Mouse (Mus musculus): ENCODE measurements around the gene Mindy4b-ps.
"Not testable (repeated sequence)": the region's sequence is repeated elsewhere in the genome, so short reads cannot be mapped to it uniquely, and the experiment has no call there.

Gene Mindy4b-ps

GRCm38 (mm10) chr3:58822211-58822610 is at the start of gene Mindy4b-ps:
Gene Mindy4b-ps, minus strand, starts transcription at chr3:58822311.
- DNase-seq (ENCODE audit: low spot score) = no peak

DNA sequence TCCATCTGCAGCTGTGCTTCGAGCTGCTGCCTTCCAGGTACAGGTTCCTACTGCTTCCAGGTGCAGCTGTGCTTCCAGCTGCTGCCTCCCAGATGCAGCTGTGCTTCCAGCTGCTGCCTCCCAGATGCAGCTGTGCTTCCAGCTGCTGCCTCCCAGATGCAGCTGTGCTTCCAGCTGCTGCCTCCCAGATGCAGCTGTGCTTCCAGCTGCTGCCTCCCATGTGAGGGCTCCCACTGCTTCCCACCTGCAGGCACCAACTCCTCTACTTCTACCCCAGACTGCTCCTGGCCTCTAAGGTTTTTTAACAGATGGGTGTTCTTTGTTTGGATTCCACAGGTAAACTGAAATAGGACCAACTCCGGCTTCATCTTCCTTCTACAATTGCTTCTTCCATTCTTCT is 49.8 kb upstream of the Mindy4b-ps start:
- not testable (repeated sequence) for DNase-seq (ENCODE audit: low spot score)

GRCm38 (mm10) chr3:58865690-58866089 is 43.6 kb upstream of the Mindy4b-ps start:
- no peak for DNase-seq (ENCODE audit: low spot score)

DNA sequence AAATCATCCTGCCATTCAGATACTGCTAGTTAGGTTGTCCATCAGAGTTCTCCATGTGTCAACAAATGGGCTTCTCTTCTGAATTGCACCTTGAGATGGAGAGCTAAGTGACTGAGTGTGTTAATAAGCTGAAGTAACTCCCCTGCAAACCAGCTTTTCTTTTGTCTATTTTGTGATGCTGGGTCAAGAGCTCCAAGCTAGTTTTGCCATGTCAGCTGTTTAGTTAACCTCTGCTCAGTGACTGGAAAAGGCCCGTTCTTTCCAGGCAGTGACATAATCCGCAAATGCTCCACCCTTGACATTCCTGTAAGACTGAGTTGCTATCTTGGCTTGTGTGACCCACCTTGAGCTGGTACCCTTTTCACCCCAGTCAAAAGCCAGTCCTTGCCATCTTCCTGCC is 40.9 kb upstream of the Mindy4b-ps start:
- DNase-seq (ENCODE audit: low spot score) = no peak

DNA sequence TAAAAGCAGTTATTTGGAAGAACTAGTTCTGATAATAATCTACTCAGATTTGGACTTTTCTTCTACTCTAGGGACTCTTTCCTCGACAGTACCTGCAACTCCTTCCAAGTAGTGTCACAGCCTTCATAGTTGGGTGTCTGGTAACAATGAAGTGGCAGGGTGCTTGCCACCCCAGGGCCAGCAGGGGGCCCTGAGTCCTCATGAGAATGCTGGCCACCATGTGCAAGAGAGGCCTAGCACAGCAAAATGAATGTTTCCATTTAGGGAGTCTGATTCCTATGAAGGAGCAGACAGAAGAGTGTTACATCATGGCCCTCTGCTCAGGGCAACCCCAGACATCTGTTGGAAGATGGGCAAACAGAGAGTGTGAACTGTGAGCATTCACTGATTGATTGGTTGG is 21.3 kb upstream of the Mindy4b-ps start:
- DNase-seq (ENCODE audit: low spot score) = no peak

- DNase-seq (ENCODE audit: low spot score) = no peak
Measured at GRCm38 (mm10) chr3:58833442-58834160, 11.5 kb upstream of the Mindy4b-ps start.

- DNase-seq (ENCODE audit: low spot score) = no peak
Measured at GRCm38 (mm10) chr3:58832888-58833287, 10.8 kb upstream of the Mindy4b-ps start.

DNA sequence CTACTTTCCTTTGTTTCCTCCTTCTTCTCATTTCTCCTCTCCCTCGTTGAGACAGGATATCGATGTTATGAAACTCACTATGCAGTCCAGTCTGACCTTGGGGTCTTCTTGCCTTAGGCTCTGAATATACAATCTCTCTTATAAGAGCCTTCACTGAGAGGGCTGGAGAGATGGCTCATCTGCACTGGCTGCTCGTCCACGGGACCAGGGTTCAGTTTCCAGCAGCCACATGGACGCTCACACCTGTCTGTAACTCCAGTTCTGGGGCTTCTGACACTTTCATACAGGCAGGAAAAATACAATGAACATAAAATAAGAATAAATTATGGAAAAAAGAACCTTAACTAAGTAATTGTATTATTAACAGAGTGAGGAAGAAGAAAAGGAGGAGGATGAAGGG is 9.5 kb upstream of the Mindy4b-ps start:
- DNase-seq (ENCODE audit: low spot score) = no peak

DNA sequence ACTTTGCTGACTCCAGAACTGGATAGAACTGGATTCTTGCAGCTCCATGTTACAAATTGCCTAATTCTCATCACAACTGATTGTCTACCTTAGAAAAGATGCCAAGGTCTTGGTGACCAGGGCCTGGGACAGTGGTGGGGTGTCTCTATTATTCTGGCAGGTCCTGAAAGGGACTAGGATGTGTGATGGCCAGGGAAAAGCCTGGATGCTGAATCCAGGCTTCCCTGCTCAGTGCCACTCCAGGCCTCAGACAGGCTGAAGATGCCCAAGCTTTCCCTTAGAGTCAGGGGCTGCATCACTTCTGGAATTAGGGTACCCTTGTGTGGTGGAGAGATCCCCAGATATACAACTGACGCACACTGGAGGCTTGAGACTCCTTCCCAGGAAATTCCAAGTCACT is 7.8 kb upstream of the Mindy4b-ps start:
- no peak for DNase-seq (ENCODE audit: low spot score)

GRCm38 (mm10) chr3:58828366-58829153 is 6.4 kb upstream of the Mindy4b-ps start:
- DNase-seq (ENCODE audit: low spot score) = no peak

- no peak for DNase-seq (ENCODE audit: low spot score)
Measured at GRCm38 (mm10) chr3:58826266-58826665, 4.2 kb upstream of the Mindy4b-ps start.

DNA sequence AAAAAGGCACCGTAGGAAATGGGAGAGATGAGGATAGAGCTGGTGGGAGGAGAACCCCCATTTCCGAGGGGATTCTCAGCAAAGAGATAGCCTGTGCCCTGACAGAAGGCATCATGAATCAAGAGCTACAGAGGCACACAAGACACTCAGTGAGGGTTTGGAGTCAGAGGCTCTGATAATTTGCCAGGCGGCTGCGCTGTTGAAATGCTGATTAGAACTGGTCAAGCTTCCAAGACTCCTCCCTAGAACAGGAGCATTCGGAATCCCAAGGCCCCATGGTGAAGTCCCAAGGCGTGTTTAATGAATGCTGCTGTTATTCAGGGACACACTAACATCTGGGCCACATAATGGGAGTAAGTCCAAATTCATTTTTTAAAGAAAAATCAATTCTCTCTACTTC is 4.8 kb downstream of the Mindy4b-ps start:
- DNase-seq (ENCODE audit: low spot score) = no peak

DNA sequence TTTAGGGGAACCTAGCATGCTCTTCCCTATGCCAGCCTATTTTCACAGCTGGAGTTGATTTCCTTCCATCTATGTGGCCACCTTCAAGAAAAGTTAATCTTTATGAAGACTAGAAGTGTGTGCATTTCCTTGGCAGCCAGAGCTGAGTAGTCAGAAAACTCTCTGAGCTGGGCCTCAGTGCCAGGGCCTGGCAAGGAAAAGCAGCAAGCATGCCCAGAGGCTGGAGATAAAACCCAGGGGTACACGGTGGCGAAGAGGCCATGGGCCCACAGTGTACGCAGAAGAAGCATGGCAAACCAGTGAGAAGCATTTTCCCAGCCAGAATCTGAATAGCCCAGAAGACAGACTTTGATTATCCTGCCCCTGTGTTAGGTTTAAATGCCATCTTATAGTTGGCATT is 7.9 kb downstream of the Mindy4b-ps start:
- DNase-seq (ENCODE audit: low spot score) = no peak

DNA sequence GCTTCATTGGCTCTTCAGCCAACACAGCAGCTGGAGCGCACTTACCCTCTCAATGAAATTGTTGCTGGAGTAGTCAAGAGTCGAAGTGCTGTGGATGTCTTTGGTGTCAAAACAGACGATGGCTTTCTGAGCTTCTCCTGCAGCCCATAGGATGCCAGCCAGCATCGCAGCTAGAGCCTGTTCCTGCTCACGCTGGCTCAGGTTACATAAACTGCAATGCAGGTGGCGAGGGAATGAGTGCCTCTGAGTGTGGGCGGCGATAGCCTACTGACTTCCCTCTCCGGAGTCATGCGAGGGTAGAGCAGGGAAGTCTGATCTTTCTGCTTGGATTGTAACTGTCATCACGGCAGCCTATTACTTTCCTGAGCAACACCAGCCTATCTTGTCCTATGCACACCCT is 11.8 kb downstream of the Mindy4b-ps start:
- no peak for DNase-seq (ENCODE audit: low spot score)

DNA sequence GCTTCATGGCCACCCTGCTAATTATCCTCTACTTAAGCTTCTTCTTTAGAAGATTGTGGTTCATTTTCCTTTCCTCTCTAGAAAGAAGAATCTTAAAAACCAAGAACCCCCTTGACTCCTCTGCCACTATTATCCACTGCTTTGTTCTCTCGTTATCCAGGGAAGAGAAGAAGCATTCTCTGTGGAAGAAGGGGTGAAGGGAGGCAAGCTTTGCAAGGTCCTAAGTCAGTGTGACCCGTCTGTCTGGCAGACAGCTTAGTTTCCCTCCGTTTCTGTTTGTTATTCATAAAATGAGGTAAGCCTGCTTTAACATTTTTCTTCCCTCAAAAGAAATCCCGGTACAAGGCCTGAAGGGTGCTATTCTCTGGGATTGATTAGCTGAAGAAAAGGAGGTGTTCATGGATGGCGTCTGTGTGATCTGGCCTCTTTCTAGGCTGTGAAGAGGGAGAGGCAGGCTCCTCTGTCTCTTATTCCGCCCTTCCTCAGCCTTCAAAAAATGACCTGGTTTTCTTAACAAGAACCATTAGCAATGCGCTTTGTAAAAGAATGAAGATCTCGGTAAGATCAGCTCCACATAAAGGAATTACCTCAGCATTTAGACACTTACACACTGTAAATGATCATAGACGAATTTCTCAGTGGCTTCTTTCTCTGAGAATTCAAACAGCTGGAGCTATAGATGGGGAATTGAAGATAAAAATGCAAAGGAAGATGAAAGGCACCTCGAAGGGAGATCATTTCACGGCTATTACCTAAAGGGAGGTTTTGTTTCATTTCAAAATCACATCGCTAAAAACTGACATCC is 12.8 kb downstream of the Mindy4b-ps start:
- DNase-seq (ENCODE audit: low spot score) = no peak

GRCm38 (mm10) chr3:58808636-58809035 is 13.5 kb downstream of the Mindy4b-ps start:
- DNase-seq (ENCODE audit: low spot score) = no peak

- no peak for DNase-seq (ENCODE audit: low spot score)
Measured at GRCm38 (mm10) chr3:58804745-58805144, 17.4 kb downstream of the Mindy4b-ps start.

DNA sequence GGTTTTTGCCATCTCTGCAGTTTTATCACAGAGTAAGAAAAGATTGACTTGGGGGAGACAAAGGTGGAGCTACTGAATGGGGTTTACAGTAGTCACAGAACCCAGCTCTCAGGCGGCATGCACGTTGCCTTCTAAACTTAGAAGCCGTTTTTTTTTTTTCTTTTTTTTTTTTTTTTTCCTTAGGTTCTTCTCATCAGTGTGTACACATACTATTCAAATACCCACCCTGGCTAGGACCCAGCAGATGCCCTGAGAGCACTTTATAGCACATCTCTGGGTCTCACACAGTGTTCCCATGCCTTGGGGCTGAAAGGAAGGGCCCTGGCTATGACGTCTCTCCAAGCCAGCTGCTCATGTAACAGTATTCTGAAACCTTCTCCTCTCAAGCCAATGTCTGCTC is 23.4 kb downstream of the Mindy4b-ps start:
- no peak for DNase-seq (ENCODE audit: low spot score)

DNA sequence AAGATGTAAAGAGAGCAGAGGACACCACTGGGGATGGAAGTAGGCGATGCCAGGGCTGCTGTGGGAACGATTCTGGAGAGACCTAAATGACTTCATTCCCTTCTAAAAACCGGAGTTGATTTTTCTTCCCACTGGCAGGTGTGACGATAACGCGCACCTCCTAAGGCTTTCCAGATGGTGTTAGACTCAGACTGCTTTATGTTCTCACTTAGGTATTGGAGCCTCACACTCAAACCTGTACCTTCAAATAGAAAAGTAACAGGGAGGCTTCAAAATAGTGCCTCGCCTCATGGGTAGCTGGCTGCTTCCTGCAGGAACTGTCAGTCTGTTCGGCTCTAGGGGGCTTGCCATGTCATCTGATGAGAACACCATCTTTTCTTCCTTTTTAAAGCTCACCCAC is 23.9 kb downstream of the Mindy4b-ps start:
- DNase-seq (ENCODE audit: low spot score) = no peak

GRCm38 (mm10) chr3:58789473-58789872 is 32.6 kb downstream of the Mindy4b-ps start:
- DNase-seq (ENCODE audit: low spot score) = peak; percentile 71

GRCm38 (mm10) chr3:58789033-58789432 is 33.1 kb downstream of the Mindy4b-ps start:
- no peak for DNase-seq (ENCODE audit: low spot score)

GRCm38 (mm10) chr3:58786470-58786869 is 35.6 kb downstream of the Mindy4b-ps start:
- no peak for DNase-seq (ENCODE audit: low spot score)

DNA sequence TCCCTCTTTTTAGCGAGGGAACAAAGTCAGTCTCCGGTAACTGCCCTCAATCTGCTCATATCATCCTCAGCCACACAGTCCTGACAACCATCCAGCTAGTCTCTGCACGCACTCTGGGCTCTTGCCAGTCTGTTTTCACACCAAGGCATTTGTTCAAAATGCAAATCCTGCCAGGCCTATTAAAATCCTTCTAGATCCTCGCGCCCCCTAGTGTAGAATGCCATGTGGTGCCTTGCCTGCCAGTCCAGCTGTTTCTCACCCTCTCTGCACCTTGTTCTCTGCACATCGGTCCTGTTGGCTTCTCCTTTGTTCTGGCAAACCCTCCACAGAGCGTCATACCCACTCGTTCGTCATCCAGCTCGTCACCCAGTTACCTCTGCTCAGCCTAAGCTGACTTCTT is 36.2 kb downstream of the Mindy4b-ps start:
- peak; percentile 68 for DNase-seq (ENCODE audit: low spot score)

All from testis, postnatal 10 days (tissue).